Mouse (Mus musculus) heart, embryonic 14.5 days (tissue): Measurements from ENCODE around the gene Inhbe. TPM values are rescaled to one million over a fixed set of nuclear protein-coding genes. Genes with fewer than 3 reads are reported as not detected.

Source experiments
- ATAC-seq: fragments of 200-750 bp; cut with Nextera tagmentation; 2 replicates; pipeline ENCODE4 v1.8.0; 2017; ENCODE audit warnings: low read depth, moderate TSS enrichment; ENCODE audit not compliant: insufficient number of reproducible peaks, insufficient read depth, low FRiP score
- H3K27ac ChIP-seq, 2 experiments: fragments of 200-500 bp in 1 of 2; fragments of 300-500 bp in 1 of 2; sonication (generic) in 1 of 2; replicated peaks in 1 of 2; 2 replicates each; pipeline ENCODE4 v1.5.1; 2012 to 2014; ENCODE audit warnings: low read depth in 2 of 2, low read length in 2 of 2, control low read depth in 1 of 2, mild to moderate bottlenecking in 1 of 2, mixed read lengths in 1 of 2; ENCODE audit not compliant: control insufficient read depth in 1 of 2, insufficient read depth in 1 of 2
- H3K27me3 ChIP-seq: fragments of 300-500 bp; sonication (generic); 2 replicates; pipeline ENCODE4 v1.6.1; 2014; ENCODE audit warnings: mild to moderate bottlenecking, low read length, control low read depth; ENCODE audit not compliant: control insufficient read depth, insufficient read depth
- H3K36me3 ChIP-seq: fragments of 300-500 bp; sonication (generic); 2 replicates; pipeline ENCODE4 v1.6.1; 2014; ENCODE audit warnings: mild to moderate bottlenecking, control low read depth, low read length, mixed read lengths; ENCODE audit not compliant: control insufficient read depth, insufficient read depth
- H3K4me1 ChIP-seq, 2 experiments: fragments of 200-500 bp in 1 of 2; fragments of 300-500 bp in 1 of 2; sonication (generic) in 1 of 2; 2 replicates each; pipeline ENCODE4 v1.6.1; 2012 to 2014; ENCODE audit warnings: low read length in 2 of 2, control low read depth in 1 of 2, mixed read lengths in 1 of 2; ENCODE audit not compliant: control insufficient read depth in 2 of 2, insufficient read depth in 2 of 2
- H3K4me2 ChIP-seq: fragments of 300-500 bp; sonication (generic); 2 replicates; pipeline ENCODE4 v1.6.1; 2014; ENCODE audit warnings: mild to moderate bottlenecking, low read length
- H3K4me3 ChIP-seq, 2 experiments: fragments of 200-500 bp in 1 of 2; fragments of 300-500 bp in 1 of 2; sonication (generic) in 1 of 2; 2 replicates each; pipeline ENCODE4 v1.5.1; 2012 to 2014; ENCODE audit warnings: low read length in 2 of 2, mild to moderate bottlenecking in 2 of 2, control low read depth in 1 of 2, low read depth in 1 of 2, moderate library complexity in 1 of 2; ENCODE audit not compliant: control insufficient read depth in 1 of 2, insufficient read depth in 1 of 2
- H3K9ac ChIP-seq: fragments of 300-500 bp; sonication (generic); 2 replicates; pipeline ENCODE4 v1.6.1; 2014; ENCODE audit warnings: mild to moderate bottlenecking, low read length
- H3K9me3 ChIP-seq: fragments of 300-500 bp; sonication (generic); 2 replicates; pipeline ENCODE4 v1.6.1; 2016; ENCODE audit warnings: low read length, control low read depth; ENCODE audit not compliant: control insufficient read depth
- WGBS: fragments of 180-500 bp; shearing (Covaris S2); extraction: QIAGEN DNeasy Blood & Tissue Kit; methylation state at CpG from one replicate; pipeline ENCODE4 v1.1.7; 2014; 5-methylcytosine and 5-hydroxymethylcytosine counted together
- polyA plus RNA-seq: library from polyadenylated mRNA; unstranded; fragments of >200 nt; fragmentation: Nextera tagmentation; extraction: Ambion mirVana; gene quantifications from 2 replicates; pipeline ENCODE4 v1.2.1, GENCODE M21; 2014

The Inhbe gene
- polyA plus RNA-seq, 1 experiment from 2014 or later = not detected

DNA sequence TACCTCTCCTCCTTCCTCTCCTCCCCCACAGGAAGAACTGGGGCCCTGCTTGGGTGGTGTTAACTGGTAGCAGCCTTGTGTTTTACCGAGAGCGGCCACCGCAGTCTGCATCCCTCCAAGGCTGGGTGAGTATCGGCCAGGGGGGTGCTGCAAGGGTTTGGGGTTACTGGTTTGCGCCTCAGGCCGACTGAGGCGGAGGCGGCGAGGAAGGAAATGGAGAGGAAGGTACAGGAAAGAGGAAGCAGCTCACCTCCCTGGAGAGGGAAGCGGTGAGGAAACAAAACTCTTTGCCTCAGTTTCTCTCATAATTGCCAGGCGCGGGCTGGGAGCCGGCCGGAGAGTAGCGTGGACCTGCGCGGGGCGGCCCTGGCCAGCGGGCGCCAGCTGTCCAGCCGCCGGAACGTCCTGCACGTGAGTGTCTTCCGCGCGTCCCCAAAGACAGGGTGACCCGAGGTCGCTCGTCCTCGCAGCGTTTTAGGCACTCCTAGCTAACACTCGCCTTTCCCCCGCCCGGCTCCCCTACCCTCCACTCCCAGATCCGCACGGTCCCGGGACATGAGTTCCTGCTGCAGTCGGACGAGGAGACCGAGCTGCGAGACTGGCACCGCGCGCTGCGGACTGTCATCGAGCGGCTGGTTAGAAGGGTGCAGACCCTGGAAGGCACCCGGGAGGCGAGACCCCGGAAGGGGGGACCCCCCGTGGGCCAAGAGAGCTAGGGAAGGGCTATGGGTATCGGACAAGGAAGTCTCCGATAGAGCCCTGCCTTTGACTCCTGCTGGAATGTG is 28.0 kb downstream of the Inhbe start:
- WGBS = 2% methylated on average over 49 of the region's 54 CpGs
- H3K4me2 ChIP-seq = peak overlapping the region; percentile 89
- no peak overlapping the region for H3K27ac ChIP-seq
- ATAC-seq = no peak
- peak overlapping the region; percentile 47 to 51 for H3K4me3 ChIP-seq
- peaks cover 9 to 15% of the 10 kb centered on the region in 2 experiments for H3K4me1 ChIP-seq
- no peaks in the 10 kb centered on the region for H3K9me3 ChIP-seq
- peak overlapping the region; percentile 65 for H3K9ac ChIP-seq
- no peaks in the 10 kb centered on the region for H3K36me3 ChIP-seq
- peaks cover 74% of the 10 kb centered on the region for H3K27me3 ChIP-seq

DNA sequence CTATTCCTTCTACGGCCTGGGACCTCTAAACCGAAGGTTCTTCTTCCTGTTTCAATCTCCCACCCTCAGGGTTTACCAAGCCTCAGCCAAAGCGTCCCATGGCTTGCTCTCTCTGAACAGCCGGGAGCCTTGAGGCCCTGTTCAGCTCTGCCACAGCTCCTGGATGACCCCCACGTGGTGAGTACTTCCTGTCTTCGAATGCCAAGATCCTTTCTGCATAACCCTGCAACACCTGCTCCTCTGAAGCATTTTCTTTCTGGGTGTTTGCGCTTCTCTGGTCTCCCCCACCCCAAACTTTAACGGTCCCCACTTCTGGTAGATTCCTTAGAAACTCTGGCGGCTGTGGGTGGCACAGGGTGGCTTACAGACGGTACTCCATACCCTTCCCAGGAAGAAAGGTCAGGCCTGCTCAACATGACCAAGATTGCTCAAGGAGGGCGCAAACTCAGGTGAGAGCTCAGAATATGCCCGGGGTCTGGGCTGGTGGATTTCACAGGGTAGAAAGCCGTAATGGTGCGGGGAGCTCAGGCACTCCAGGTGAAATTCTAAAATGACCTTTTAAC is 28.7 kb downstream of the Inhbe start:
- Histone ChIP-seq H3K27ac (no peak overlapping the region), H3K9me3 (no peaks in the 10 kb centered on the region), H3K4me3 (peak overlapping the region; percentile 47 to 51), H3K27me3 (peaks cover 68% of the 10 kb centered on the region), H3K4me1 (peaks cover 9 to 15% of the 10 kb centered on the region in 2 experiments), H3K36me3 (no peaks in the 10 kb centered on the region), H3K9ac (peak overlapping the region; percentile 65; the same call in 1 of the 2 replicates), H3K4me2 (peak overlapping the region; percentile 89)
- WGBS = 38% methylated on average over 14 of the region's 14 CpGs
- ATAC-seq = no peak

- H3K27ac ChIP-seq = no peak overlapping the region
- no peak overlapping the region for H3K9ac ChIP-seq
- H3K9me3 ChIP-seq = no peaks in the 10 kb centered on the region
- WGBS = 8% methylated on average over 7 of the region's 7 CpGs
- H3K4me1 ChIP-seq = peaks cover 9 to 15% of the 10 kb centered on the region in 2 experiments
- H3K36me3 ChIP-seq = no peaks in the 10 kb centered on the region
- H3K27me3 ChIP-seq = peaks cover 60% of the 10 kb centered on the region
- no peak overlapping the region for H3K4me3 ChIP-seq
- ATAC-seq = no peak
- H3K4me2 ChIP-seq = no peak overlapping the region
Measured at GRCm38 (mm10) chr10:127324495-127324894, 29.7 kb downstream of the Inhbe start.

DNA sequence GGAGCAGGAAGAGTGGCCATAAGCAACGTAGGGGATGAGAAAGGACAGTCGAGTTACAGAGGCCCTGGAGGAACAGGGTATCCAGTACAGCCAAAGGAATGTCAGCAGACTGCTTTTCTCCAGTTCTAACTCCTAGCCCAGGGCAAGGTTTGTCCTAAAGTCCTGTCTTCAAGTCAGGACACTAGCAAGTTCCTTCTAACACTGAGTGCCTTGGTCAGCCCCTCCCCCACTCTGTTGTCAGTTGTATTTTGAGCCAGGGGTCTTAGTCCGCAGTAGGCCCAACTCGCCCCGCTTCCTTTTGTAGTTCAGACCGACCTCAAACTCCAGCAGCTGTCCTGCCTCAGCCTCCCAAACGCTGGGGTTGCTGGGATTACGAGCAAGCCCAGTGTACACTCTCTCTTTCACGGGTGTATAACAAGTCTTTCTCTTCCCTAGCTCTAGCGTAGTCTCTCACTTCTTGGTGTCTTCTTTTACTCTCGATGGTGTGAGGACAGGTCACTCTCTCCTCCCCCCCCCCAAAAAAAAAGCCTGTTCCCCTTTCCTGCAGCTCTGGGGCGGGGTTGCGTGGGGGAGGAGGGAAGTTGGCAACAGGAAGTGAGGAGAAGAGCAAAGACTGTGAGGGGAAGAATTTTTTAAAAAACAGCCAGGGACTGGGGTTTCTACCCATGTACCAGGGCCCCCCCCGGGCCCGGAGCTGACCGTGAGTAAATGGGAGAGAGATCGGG is 30.9 kb downstream of the Inhbe start:
- Histone ChIP-seq H3K4me2 (no peak overlapping the region), H3K36me3 (no peaks in the 10 kb centered on the region), H3K9me3 (no peaks in the 10 kb centered on the region), H3K4me1 (peaks cover 9 to 15% of the 10 kb centered on the region in 2 experiments), H3K27me3 (peaks cover 48% of the 10 kb centered on the region), H3K9ac (no peak overlapping the region), H3K4me3 (no peak overlapping the region), H3K27ac (no peak overlapping the region)
- 69% methylated on average over 17 of the region's 17 CpGs for WGBS
- ATAC-seq = no peak

GRCm38 (mm10) chr10:127322669-127323068 is 31.5 kb downstream of the Inhbe start:
- ATAC-seq = no peak
- no peak overlapping the region for H3K9ac ChIP-seq
- H3K4me1 ChIP-seq = peaks cover 9 to 15% of the 10 kb centered on the region in 2 experiments
- WGBS = 64% methylated on average over 4 of the region's 4 CpGs
- no peaks in the 10 kb centered on the region for H3K36me3 ChIP-seq
- no peak overlapping the region for H3K27ac ChIP-seq
- H3K27me3 ChIP-seq = peaks cover 42% of the 10 kb centered on the region
- H3K4me3 ChIP-seq = no peak overlapping the region
- H3K4me2 ChIP-seq = no peak overlapping the region
- no peaks in the 10 kb centered on the region for H3K9me3 ChIP-seq

DNA sequence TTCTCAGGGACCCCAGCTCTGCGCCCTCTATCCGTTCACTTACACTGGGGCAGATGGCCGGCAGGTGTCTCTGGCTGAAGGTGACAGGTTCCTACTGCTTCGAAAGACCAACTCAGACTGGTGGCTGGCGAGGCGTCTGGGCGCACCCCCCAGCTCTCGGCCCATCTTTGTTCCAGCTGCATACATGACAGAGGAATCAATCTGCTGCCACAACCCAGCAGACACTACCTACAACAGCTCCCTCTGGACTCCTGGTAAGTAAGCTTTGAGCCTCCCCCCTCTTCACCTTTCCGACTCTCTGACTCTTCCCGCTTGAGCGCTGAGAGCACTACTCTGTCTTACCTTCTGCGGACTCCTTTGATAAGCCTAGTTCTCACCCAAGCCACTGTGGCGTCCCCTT is 32.0 kb downstream of the Inhbe start:
- peaks cover 37% of the 10 kb centered on the region for H3K27me3 ChIP-seq

DNA sequence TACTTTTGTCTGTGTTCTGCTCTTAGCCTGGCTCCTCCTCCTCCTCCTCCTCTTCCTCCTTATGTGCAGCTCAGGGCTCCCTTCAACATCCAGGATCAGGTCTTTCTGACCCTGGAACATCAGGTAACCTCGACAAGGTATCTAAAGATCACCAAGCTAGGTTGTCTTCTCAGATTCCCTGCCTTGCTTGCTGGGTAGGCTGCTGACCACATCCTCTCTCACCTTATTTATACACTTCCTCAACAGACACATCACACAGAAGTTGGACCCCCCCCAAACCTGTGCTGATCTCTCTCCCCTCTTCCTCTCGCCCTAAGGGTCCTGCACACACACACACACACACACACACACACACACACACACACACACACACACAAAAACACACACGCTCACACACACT is 32.6 kb downstream of the Inhbe start, which contains the start of gene Arhgap9:
Gene Arhgap9 (plus strand): TSS at position 344 of the 400 bp plus-strand sequence.
- Histone ChIP-seq H3K4me1 (peaks cover 9 to 11% of the 10 kb centered on the region in 2 experiments), H3K9me3 (no peaks in the 10 kb centered on the region), H3K36me3 (no peaks in the 10 kb centered on the region), H3K27me3 (peaks cover 32% of the 10 kb centered on the region), H3K9ac (no peak within 1 kb of the TSS), H3K4me3 (no peak within 1 kb of the TSS), H3K4me2 (no peak within 1 kb of the TSS), H3K27ac (no peak within 1 kb of the TSS)
- ATAC-seq = no peak
- 60% methylated on average over 3 of the region's 3 CpGs for WGBS

More for the DNA sequence above, 32.0 kb downstream of the Inhbe start:
- no peak overlapping the region for H3K9ac ChIP-seq
- H3K27ac ChIP-seq = no peak overlapping the region
- peaks cover 9 to 15% of the 10 kb centered on the region in 2 experiments for H3K4me1 ChIP-seq
- H3K4me2 ChIP-seq = no peak overlapping the region
- H3K4me3 ChIP-seq = no peak overlapping the region
- H3K36me3 ChIP-seq = no peaks in the 10 kb centered on the region
- WGBS = 48% methylated on average over 13 of the region's 13 CpGs
- ATAC-seq = no peak
- H3K9me3 ChIP-seq = no peaks in the 10 kb centered on the region
